Mouse (Mus musculus): ENCODE measurements at regions not wholly inside any gene's neighbourhood (a gene's known extent, or its start where the extent isn't known, plus 50 kb on each side); places are given as distances from the start of the nearest gene placed in this dataset.

DNA sequence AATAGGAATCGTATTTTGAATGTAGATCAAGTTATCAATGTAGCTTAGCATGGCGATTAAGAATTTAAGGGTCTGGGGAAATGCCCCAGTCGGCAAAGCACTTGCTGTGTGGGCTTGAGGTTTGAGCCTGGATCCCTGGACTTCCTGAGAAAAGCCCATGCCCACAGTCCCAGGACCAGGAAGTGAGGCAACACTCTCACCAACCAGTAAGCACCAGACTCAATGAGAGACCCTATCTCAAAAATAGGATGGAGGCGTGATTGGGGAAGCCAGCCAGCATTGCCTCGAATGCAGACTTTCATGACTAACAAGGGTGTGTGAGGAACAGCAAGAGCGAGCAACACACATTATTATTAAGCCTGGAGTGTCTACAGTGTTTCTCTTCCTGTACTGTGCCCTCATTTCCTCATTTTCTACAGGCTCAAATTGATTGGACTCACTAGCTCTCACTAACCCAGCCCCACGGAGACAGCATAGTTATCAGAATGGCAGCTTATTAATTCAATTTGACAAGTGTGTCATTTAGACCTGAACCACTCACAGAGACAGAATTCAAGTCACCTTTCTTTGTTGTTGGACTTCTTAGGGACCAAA, 170.1 kb downstream of the Ifng start:
- TF ChIP-seq CTCF (IDR thresholded peaks at IDR 0.05) (no peak), POLR2A (IDR thresholded peaks at IDR 0.05; ENCODE audit: insufficient read depth, low read depth, low read length) (no peak), EP300 (IDR thresholded peaks at IDR 0.05; ENCODE audit: insufficient read depth, low read depth, low read length) (no peak)
